Mouse (Mus musculus) heart, adult 2 months (tissue): Measurements from ENCODE around the gene Fbxo8.

Experiments used
- CTCF ChIP-seq: fragments of 200-600 bp; IDR thresholded peaks from 2 replicates; pipeline ENCODE4 v1.8.1; 2022; ENCODE audit warnings: antibody characterized with exemption, mild to moderate bottlenecking, moderate library complexity
- POLR2A ChIP-seq: fragments of 200-500 bp; IDR thresholded peaks from 2 replicates; pipeline ENCODE4 v1.6.1; 2011; ENCODE audit warnings: mild to moderate bottlenecking, low read depth, low read length, control low read depth; ENCODE audit not compliant: insufficient read depth

- no peak for TF ChIP-seq CTCF
- TF ChIP-seq POLR2A, result no peak
Observed at GRCm38 (mm10) chr8:56591502-56591901, 40.6 kb downstream of the Fbxo8 start.
